Mouse (Mus musculus) neutrophil, adult 5-6 weeks (primary cell): ENCODE measurements at regions not wholly inside any gene's neighbourhood (a gene's known extent, or its start where the extent isn't known, plus 50 kb on each side); places are given as distances from the start of the nearest gene placed in this dataset.

Experiments used
- ATAC-seq: fragments of 151-379, 151-347 bp; 2 replicates; pipeline ENCODE4 v1.8.0; 2017; ENCODE audit warnings: mild to moderate bottlenecking, moderate TSS enrichment; ENCODE audit not compliant: insufficient number of reproducible peaks, poor library complexity, low FRiP score, severe bottlenecking; ENCODE audit errors: extremely low read depth

GRCm38 (mm10) chr6:99964007-99964406 lies 237.8 kb upstream of the Prok2 start:
- no peak for ATAC-seq

- no peak for ATAC-seq
Measured at GRCm38 (mm10) chr6:99959371-99959770, 233.2 kb upstream of the Prok2 start.

GRCm38 (mm10) chr6:99954832-99955830 lies 228.9 kb upstream of the Prok2 start:
- no peak for ATAC-seq

- ATAC-seq: no peak
Measured at GRCm38 (mm10) chr6:99953980-99954776, 228.0 kb upstream of the Prok2 start.

- ATAC-seq: no peak
Measured at GRCm38 (mm10) chr6:99950811-99951210, 224.6 kb upstream of the Prok2 start.

- ATAC-seq: no peak
Measured at GRCm38 (mm10) chr6:99946917-99947316, 220.7 kb upstream of the Prok2 start.

GRCm38 (mm10) chr6:99946481-99946880 lies 220.3 kb upstream of the Prok2 start:
- no peak for ATAC-seq

GRCm38 (mm10) chr6:99945691-99946090 lies 219.5 kb upstream of the Prok2 start:
- ATAC-seq: no peak

GRCm38 (mm10) chr6:99942958-99943357 lies 216.8 kb upstream of the Prok2 start:
- ATAC-seq: no peak

- ATAC-seq: no peak
Measured at GRCm38 (mm10) chr6:99940118-99940517, 213.9 kb upstream of the Prok2 start.

GRCm38 (mm10) chr6:99939382-99939781 lies 213.2 kb upstream of the Prok2 start:
- no peak for ATAC-seq

- ATAC-seq: no peak
Measured at GRCm38 (mm10) chr6:99938949-99939348, 212.8 kb upstream of the Prok2 start.

- no peak for ATAC-seq
Measured at GRCm38 (mm10) chr6:99936716-99937115, 210.5 kb upstream of the Prok2 start.

GRCm38 (mm10) chr6:99935373-99935772 lies 209.2 kb upstream of the Prok2 start:
- no peak for ATAC-seq

GRCm38 (mm10) chr6:99934394-99934793 lies 208.2 kb upstream of the Prok2 start:
- ATAC-seq: no peak

GRCm38 (mm10) chr6:99933404-99933803 lies 207.2 kb upstream of the Prok2 start:
- ATAC-seq: no peak

GRCm38 (mm10) chr6:99932923-99933322 lies 206.7 kb upstream of the Prok2 start:
- no peak for ATAC-seq

GRCm38 (mm10) chr6:99932405-99932804 lies 206.2 kb upstream of the Prok2 start:
- ATAC-seq: no peak

- ATAC-seq: no peak
Measured at GRCm38 (mm10) chr6:99931588-99931987, 205.4 kb upstream of the Prok2 start.

- ATAC-seq: no peak
Measured at GRCm38 (mm10) chr6:99930316-99930715, 204.1 kb upstream of the Prok2 start.
